Mouse (Mus musculus) forebrain, embryonic 11.5 days (tissue): ENCODE data around the gene Edem1. TPM values are rescaled to one million over a fixed set of nuclear protein-coding genes. Genes with fewer than 3 reads are reported as not detected.

Source experiments
- ATAC-seq: fragments of 200-750 bp; cut with Nextera tagmentation; replicated peaks from 2 replicates; pipeline ENCODE4 v1.8.0; 2017; ENCODE audit warnings: moderate TSS enrichment; ENCODE audit not compliant: low FRiP score
- DNase-seq: peaks from one replicate; pipeline ENCODE4 v3.0.0-alpha.2; 2017; ENCODE audit warnings: low spot score
- H3K27ac ChIP-seq: fragments of 300-500 bp; sonication (generic); 2 replicates; pipeline ENCODE4 v1.5.1; 2014; ENCODE audit warnings: low read depth, low read length
- H3K27me3 ChIP-seq: fragments of 300-500 bp; sonication (generic); 2 replicates; pipeline ENCODE4 v1.6.1; 2014; ENCODE audit warnings: mild to moderate bottlenecking, low read length, mixed read lengths; ENCODE audit not compliant: control insufficient read depth, insufficient read depth
- H3K36me3 ChIP-seq: fragments of 300-500 bp; sonication (generic); 2 replicates; pipeline ENCODE4 v1.6.1; 2014; ENCODE audit warnings: mild to moderate bottlenecking, low read length, moderate library complexity, mixed read lengths; ENCODE audit not compliant: control insufficient read depth, insufficient read depth
- H3K4me1 ChIP-seq: fragments of 300-500 bp; sonication (generic); replicated peaks from 2 replicates; pipeline ENCODE4 v1.6.1; 2014; ENCODE audit warnings: low read length, mixed read lengths; ENCODE audit not compliant: control insufficient read depth, insufficient read depth
- H3K4me2 ChIP-seq: fragments of 300-500 bp; sonication (generic); 2 replicates; pipeline ENCODE4 v1.6.1; 2014; ENCODE audit warnings: low read depth, mild to moderate bottlenecking, low read length, moderate library complexity, mixed read lengths; ENCODE audit not compliant: severe bottlenecking
- H3K4me3 ChIP-seq: fragments of 300-500 bp; sonication (generic); 2 replicates; pipeline ENCODE4 v1.5.1; 2014; ENCODE audit warnings: low read depth, low read length
- H3K9ac ChIP-seq: fragments of 300-500 bp; sonication (generic); 2 replicates; pipeline ENCODE4 v1.6.1; 2014; ENCODE audit warnings: low read length
- H3K9me3 ChIP-seq: fragments of 300-500 bp; sonication (generic); 2 replicates; pipeline ENCODE4 v1.6.1; 2016; ENCODE audit warnings: low read length, mixed read lengths; ENCODE audit not compliant: control insufficient read depth
- WGBS: fragments of 180-500 bp; shearing (Covaris S2); extraction: QIAGEN DNeasy Blood & Tissue Kit; methylation state at CpG from one replicate; pipeline ENCODE4 v1.1.7; 2014; 5-methylcytosine and 5-hydroxymethylcytosine counted together
- polyA plus RNA-seq: library from polyadenylated mRNA; unstranded; fragments of >200 nt; fragmentation: Nextera tagmentation; extraction: Ambion mirVana; gene quantifications from 2 replicates; pipeline ENCODE4 v1.2.1, GENCODE M21; 2014

Gene Edem1
- polyA plus RNA-seq, 1 experiment from 2014 or later, result 23.0 TPM

DNA sequence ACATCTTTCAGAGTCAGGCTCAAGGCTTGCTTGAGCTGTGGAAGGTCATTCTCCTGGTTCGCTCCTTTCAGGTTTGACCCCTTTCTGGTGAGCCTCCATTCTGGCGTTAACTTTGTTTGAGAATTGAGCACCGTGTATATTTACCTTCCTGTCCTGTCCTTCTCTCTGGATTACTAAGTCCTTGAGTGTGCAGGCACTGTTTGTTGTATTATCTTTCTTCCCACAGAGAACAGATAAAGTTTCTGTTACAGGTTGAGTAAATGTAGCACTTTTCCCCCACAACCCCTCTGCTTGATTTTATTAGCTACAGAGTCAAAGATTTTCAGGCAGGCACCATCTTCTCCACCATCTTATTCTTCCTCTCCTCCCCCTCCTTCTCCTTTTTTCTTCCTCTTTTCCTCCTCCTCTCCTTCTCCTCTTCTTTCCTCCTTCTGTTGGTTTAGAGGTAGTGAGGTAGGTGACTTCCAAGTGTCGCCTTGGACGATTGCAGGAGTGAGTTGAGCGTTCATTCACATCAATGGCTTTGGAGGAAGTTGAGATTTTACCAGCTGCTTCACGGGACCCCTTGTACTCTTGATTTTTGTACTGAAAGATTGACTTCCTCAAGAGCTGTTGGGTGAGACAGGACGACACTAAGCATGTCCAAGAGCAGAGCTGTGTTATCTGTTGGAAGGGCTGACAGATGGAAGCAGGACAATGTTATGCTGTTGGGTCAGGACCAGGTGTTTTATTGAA is 5.7 kb downstream of the Edem1 start:
- Histone ChIP-seq H3K27ac (no peak overlapping the region), H3K36me3 (peaks cover 2% of the 10 kb centered on the region; the same call in 1 of the 2 replicates), H3K27me3 (no peaks in the 10 kb centered on the region), H3K4me3 (no peak overlapping the region), H3K9ac (no peak overlapping the region), H3K4me1 (peaks cover 3% of the 10 kb centered on the region; the same call in 1 of the 2 replicates), H3K4me2 (no peak overlapping the region), H3K9me3 (no peaks in the 10 kb centered on the region)
- no peak for ATAC-seq
- WGBS, result 90% methylated on average over 8 of the region's 8 CpGs
- DNase-seq, result no peak

DNA sequence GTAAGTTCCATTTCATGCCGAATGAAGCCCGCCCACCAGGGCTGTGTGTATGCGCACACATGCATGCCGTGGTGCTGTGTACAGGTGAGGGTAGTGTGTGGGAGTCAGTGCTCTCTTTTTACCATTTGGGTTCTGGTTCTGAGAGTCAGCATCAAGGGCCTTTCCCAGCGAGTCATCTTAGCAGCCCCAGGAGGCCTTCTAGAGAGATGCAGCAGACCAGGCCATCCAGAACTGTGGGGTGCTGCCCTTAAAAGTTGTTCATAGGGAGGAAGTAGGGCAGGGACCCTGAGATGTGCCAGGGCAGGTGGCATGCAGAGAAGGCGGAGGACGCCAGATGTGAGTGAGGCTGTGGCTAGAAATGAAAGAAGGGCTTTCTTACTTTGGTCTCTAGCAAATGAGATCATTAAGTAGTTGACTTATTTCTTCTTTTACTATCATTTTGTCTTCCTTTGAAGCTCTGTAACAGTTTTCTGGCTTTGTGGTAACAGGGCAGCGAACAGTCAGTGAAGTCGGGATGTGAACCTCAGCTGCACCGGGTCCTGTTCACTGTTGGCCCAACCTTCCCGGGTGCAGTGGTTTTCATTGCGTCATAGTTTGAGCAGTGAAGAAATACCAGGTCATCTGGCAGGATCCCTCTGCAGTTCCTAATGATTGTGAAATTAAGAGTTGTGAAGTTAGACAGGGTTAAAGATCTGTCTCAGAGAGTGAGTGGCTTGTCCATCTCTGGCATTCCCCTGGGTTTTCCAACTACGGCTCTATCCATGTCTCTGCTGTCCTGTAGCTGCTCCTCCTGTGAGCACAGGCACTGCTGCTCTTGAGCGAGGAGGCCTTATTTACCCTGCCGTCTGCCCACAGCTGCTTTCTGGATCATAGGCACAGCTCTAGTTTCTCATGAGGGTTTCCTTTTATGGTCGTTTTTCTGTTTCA is 7.6 kb downstream of the Edem1 start:
- Histone ChIP-seq H3K4me1 (no peaks in the 10 kb centered on the region; the same call in 1 of the 2 replicates), H3K4me3 (no peak overlapping the region), H3K4me2 (no peak overlapping the region), H3K27ac (no peak overlapping the region), H3K27me3 (no peaks in the 10 kb centered on the region), H3K9ac (no peak overlapping the region), H3K36me3 (peaks cover 2% of the 10 kb centered on the region; the same call in 1 of the 2 replicates), H3K9me3 (no peaks in the 10 kb centered on the region)
- no peak for DNase-seq
- WGBS, result 90% methylated on average over 16 of the region's 16 CpGs
- no peak for ATAC-seq

DNA sequence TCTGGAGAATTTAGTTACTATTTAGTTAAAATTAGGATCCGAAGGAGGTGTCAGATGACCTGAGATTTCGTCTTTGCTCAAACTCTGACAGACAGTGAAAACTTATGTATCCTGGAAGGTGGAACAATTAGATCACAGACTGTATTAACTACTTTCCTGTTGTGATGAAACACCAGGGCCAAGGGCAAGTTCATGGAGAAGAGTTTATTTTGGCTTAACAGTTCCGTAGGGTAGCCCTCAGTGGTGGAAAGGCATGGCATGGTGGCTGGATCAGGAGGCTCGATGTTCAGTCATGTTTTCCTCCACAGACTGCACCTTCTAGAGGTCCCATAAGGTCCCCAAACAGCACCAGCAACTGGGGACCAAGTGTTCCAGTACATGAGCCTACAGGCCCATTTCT is 8.6 kb downstream of the Edem1 start:
- Histone ChIP-seq H3K36me3 (peaks cover 2% of the 10 kb centered on the region; the same call in 1 of the 2 replicates), H3K27ac (no peak overlapping the region), H3K4me3 (no peak overlapping the region), H3K9me3 (no peaks in the 10 kb centered on the region), H3K4me1 (no peaks in the 10 kb centered on the region), H3K27me3 (no peaks in the 10 kb centered on the region), H3K9ac (no peak overlapping the region), H3K4me2 (no peak overlapping the region)
- DNase-seq (no peak), ATAC-seq (no peak)
- WGBS, result 94% methylated on average over 4 of the region's 4 CpGs

DNA sequence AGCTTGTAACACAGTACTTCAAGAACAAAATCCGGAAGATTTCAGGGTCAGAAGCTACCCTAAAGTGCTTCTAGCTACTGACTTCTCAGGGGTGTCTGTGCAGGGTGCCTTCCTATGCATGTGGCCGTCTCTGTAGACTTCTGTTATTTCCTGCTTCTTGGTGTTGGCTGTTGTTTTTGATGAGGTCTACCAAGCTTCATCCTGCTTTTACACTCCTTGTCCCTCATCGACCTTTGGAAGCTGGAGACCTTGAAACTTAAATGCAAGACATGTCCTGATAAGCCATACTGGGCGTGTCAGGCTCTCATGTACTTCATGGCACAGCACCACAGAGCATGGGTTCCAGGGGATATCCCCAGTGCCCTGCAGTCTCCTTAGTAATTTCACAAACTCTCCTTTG is 9.5 kb downstream of the Edem1 start:
- Histone ChIP-seq H3K4me1 (no peaks in the 10 kb centered on the region), H3K27ac (no peak overlapping the region), H3K9ac (no peak overlapping the region), H3K36me3 (peaks cover 2% of the 10 kb centered on the region; the same call in 1 of the 2 replicates), H3K4me2 (no peak overlapping the region), H3K27me3 (no peaks in the 10 kb centered on the region), H3K4me3 (no peak overlapping the region), H3K9me3 (no peaks in the 10 kb centered on the region)
- DNase-seq, result no peak
- WGBS, result 89% methylated on average over 4 of the region's 4 CpGs
- no peak for ATAC-seq

DNA sequence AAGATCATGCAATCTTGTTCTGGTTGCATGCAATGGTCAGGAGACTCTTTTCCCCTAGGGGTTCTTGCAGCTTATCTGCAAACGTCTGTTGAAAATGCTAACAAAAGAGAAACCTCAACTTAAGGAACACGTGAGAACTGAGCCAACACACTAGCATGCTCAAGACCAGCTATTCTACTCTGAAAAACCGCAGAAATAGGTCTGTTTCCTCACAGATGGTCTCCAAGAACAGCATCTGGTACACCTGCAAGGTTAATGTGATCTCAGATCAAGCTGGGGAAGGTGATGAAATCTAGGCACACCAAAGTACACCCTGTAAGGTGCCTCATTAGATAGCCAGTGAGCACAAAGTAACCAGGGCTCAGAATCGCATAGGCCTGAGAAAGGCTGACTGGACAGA is 11.0 kb downstream of the Edem1 start:
- Histone ChIP-seq H3K9ac (no peak overlapping the region), H3K4me3 (no peak overlapping the region), H3K4me2 (no peak overlapping the region), H3K27ac (no peak overlapping the region), H3K36me3 (peaks cover 5% of the 10 kb centered on the region; the same call in 1 of the 2 replicates), H3K27me3 (no peaks in the 10 kb centered on the region), H3K9me3 (no peaks in the 10 kb centered on the region), H3K4me1 (no peaks in the 10 kb centered on the region)
- ATAC-seq, result no peak
- WGBS, result 85% methylated on average over 4 of the region's 4 CpGs
- no peak for DNase-seq

DNA sequence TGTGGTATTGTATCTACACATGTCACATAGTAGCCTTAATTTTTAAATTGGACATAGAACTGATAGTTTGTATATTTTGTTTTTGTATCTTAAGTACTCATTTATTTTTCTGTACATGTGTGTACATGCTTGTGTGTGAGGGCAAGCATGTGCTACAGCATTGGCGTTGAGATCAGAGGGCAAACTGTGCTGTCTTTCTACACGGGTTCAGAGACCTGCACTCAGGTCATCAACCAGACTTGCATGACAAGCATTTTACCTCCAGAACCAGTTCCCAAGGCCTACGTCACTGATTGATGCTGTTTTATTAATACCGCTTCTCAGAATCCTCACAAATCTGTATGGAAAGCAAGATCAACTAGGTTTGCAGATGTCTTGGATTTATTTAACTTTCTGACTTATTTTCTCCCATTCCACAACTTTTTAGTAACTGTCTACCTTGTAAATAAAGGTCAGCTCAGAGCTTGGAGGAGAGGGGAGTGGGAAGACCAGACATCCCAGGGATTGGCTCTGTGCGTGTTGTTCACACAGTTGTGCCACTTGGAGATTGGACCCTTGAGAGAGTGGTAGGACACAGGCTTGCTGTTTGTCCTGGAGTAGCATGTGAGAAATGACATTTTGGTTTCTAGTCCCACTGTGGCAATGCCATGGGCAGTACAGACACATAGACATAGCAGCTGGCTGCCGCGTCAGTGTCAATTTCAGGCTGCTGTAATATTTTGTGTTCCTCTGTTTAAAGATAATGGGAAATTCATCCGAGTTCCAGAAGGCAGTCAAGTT is 12.6 kb downstream of the Edem1 start:
- Histone ChIP-seq H3K9me3 (no peaks in the 10 kb centered on the region), H3K27ac (no peak overlapping the region), H3K9ac (no peak overlapping the region), H3K4me1 (no peaks in the 10 kb centered on the region), H3K4me2 (no peak overlapping the region), H3K27me3 (no peaks in the 10 kb centered on the region), H3K4me3 (no peak overlapping the region), H3K36me3 (peaks cover 7% of the 10 kb centered on the region; the same call in 1 of the 2 replicates)
- DNase-seq (no peak), ATAC-seq (no peak)
- WGBS, result 94% methylated on average over 8 of the region's 8 CpGs

DNA sequence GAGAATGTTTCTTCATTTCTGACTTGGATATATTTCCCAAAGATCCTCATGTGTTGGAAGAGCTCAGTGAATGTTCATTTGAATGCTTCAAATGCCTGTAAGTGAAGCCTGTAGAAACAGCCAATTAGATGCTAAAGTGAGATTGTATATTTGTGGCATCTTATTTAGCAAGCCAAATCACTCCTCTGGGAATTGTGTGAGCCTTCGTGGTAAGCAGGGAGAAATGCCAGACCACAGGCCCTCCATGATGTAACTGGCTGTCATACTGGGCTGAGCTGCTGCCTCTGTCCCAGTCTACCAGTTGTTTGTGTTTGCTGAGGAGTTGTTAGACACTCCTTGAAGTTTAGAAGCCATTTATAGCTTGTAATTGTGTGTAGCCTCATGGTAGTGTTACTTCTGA is 15.2 kb downstream of the Edem1 start:
- Histone ChIP-seq H3K4me1 (no peaks in the 10 kb centered on the region), H3K4me2 (no peak overlapping the region), H3K27ac (no peak overlapping the region), H3K9ac (no peak overlapping the region), H3K27me3 (no peaks in the 10 kb centered on the region), H3K4me3 (no peak overlapping the region), H3K9me3 (no peaks in the 10 kb centered on the region), H3K36me3 (peaks cover 5% of the 10 kb centered on the region; the same call in 1 of the 2 replicates)
- no peak for ATAC-seq
- DNase-seq, result no peak
- 89% methylated on average over 1 of the region's 1 CpGs for WGBS

DNA sequence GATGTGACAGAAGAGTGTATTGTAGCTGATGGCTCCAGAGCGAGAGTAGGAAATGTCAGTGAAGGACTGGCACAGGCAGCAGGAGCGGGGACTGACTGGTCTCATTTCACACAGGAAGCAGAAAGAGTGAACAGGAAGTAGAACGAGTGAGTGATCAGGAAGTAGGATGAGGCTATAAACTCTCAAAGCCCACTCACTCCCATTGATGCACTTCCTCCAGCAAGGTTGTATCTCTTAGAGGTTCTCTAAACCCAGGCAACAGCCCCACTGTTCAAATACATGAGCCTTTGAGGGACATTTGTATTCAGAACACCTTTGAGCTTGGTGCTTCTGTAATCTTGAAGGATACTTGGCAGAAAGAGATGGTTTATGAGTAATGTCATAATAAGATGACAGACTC is 15.7 kb downstream of the Edem1 start:
- H3K4me1 ChIP-seq, result no peaks in the 10 kb centered on the region
- 84% methylated on average over 3 of the region's 3 CpGs for WGBS
- H3K36me3 ChIP-seq, result peaks cover 5% of the 10 kb centered on the region; the same call in 1 of the 2 replicates
- DNase-seq, result no peak
- no peaks in the 10 kb centered on the region for H3K9me3 ChIP-seq
- ATAC-seq, result no peak
- no peak overlapping the region for H3K4me3 ChIP-seq
- H3K9ac ChIP-seq, result no peak overlapping the region
- no peak overlapping the region for H3K4me2 ChIP-seq
- no peaks in the 10 kb centered on the region for H3K27me3 ChIP-seq
- H3K27ac ChIP-seq, result no peak overlapping the region
